Mouse (Mus musculus): Measurements from ENCODE around the gene Cox6a2.
A peak's percentile ranks its signal among the peaks of the same experiment; 100 is the strongest.

Cox6a2 gene

DNA sequence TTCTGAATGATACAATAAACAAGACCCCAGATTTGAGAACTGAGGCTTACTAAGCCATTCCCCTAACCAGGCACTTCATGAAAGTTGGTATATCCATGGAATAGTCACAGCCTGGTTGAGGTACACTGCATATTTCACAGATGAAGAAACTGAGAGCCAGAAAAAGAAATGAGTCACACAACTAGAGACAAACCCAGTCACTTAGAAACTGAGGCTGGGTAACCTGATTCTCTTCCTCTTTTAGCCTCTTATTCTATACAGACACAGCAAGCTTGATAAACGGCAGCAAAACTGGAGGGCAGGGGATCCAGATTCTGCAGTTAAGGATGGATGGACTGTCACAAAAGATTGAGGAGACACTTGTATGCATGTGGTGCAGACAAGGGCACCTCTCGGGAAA, 28.6 kb upstream of the Cox6a2 start:
- no peak for DNase-seq (ENCODE audit: low read depth, low spot score)

DNA sequence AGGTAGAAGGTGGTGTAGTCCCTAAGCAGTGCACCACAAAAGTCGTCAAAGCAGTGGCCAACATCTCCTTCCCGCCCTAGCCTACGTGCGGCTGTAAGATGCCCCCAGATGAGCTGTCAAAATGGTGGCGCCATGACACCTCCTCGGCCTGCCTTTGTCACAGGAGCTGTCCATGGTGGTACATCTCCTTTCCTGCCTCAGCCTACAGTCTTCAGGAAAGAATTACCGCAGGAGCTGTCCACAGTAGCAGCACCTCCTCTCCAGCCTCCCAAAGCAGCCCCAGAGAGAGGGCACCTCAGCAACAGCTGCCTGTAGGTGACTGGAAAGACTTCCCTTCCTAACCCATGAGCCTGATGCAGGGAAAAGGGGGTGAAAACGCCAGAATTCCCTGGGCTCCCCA, 25.6 kb upstream of the Cox6a2 start:
- DNase-seq (ENCODE audit: low read depth, low spot score): no peak

DNA sequence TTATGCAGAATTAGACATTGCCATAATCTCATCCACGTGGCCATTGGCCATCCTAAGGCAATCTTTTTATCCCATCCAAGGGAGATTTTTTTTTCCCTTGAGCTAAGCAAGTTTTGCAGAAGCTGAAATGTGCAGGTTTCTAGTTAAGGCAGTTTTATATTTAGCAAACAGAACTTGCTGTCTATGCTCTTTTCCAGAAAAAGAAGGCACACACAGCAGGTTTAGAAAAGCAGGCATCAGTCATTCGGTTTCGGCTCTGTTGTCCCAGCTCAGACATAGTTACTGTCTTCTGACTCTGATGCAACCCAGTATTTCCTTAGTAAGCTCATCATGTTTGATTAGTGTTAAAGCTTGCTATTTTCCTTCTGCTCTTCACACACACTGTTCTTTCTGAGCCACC, 14.7 kb upstream of the Cox6a2 start:
- no peak for DNase-seq (ENCODE audit: low read depth, low spot score)

DNA sequence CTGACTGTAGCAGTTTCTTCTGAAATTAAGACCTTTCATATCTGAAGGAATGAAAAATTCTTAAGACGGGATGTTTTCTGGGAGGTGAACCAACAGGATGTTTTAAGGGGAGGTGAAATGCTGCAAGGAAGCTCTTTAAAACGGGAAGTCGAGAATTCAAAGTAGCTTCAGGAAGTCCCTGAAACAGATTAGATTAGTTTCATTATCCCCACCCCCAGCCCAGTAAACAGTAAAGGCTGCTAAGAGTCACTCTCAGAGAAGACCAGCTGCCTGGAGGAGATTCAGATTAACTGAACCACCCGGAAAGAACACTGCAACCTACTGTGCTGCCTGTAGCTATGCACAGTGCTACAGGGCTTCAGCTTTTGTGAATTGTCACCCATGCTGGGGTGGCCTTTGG, 13.8 kb upstream of the Cox6a2 start:
- DNase-seq (ENCODE audit: low read depth, low spot score): no peak

DNA sequence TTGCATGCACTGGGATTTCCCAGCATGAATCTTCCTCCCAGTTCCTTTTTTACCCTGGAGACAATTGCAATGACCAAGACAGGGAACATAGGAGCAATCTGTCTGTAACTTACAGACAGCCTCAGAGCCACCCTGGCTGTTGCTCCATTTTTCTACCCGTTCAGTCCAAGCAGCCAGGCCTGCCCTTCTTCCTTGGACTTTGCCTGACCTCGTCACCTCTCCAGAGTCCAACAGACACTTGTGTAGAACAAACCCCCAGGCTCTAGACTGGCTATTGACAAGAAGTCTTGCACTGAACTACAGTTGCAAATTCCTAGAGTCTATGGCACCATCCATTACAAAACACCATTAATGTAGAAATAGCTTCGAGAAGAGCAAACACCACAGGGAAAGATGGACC, 3.6 kb upstream of the Cox6a2 start:
- DNase-seq (ENCODE audit: low read depth, low spot score): no peak

DNA sequence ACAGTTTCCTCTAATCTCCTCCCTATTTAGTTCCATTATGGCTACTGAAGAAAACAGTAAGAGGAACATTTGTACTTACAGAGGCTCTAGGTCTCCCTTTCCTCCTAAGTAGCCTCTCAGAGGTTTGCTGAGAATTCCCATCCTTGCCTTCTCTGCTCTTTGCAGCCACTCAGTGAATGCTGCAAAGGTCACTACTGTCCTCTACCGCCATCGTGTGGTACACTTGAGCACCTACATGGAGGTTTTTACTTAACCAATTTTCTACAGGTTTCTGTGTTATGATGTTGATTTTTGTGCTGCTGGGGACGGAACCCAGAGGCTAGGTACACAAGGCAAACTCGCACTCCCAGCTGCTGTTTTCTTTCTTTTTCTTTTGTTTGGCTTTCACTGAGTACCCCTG, 2.0 kb upstream of the Cox6a2 start:
- peak; percentile 68 for DNase-seq (ENCODE audit: low read depth, low spot score)

DNA sequence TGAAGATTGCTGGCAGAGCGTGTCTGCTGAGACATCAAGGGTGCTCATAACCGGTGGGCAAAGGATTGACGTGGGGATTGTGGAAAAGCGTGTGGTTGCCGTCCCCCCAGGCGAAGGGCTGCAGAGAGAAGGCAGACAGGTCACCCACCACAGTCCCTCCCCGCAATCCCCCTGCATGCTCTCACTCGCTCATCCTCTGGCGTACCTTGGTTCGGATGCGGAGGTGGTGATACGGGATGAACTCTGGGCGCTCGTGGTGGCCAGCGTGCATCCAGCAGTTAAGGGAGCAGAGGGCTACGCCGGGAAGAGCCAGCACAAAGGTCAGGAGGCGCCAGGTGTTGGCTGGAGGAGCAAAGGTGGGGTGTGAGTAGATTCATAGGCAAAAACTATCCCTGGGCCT, 492 bp downstream of the Cox6a2 start:
- DNase-seq (ENCODE audit: low read depth, low spot score): no peak

DNA sequence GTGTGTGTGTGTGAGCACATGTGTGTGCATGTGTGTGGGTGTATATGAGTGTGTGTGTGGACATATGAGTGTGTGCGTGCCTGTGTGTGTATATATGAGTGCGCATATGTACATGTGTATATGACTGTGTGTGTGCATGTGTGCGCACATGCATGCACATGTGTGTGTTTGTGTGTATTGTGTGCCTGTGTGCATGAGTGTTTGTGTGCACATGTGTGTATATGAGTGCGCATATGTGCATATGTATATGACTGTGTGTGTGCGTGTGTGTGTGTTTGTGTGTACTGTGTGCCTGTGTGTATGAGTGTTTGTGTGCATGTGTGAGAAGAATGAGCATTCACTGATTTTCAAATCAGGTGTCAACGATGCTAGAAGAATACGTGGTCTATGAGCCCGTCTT, 2.0 kb downstream of the Cox6a2 start:
- DNase-seq (ENCODE audit: low read depth, low spot score): no peak

DNA sequence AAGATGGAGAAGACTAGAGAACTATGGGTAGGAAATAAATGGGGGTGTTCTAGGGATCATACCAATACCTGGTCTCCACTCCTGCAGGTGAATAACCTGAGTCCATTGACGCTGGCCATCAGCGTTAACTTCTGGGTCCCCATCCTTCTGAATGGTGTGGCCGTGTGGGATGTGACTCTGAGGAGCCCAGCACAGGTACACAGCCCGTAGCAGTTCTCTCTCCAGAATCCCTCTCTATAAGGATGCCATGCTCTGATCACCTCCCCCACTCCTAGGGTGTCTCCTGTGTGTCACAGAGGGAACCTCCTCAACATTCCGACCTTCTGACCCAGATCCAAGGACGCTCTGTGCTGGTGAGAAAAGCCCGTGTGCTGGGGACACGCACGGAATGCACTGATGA, 3.1 kb downstream of the Cox6a2 start:
- DNase-seq (ENCODE audit: low read depth, low spot score): no peak

DNA sequence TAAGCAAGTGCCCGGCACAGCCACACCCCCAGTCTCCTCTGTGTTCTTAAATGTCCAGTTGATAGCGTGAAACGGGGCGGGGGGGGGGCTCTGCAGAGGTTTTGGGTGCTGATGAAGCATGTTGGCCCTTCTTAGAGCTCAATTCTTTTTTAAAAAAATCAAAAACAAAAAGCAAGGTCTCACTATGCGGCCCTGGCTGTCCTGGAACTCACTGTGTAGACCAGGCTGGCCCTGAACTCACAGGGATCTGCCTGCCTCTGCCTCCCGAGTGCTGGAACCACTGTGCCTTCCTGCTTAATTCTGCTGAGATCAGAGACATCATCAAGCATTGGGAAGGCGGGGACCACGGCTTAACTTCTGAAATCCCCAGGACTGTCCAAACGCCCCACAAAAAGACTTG, 4.6 kb downstream of the Cox6a2 start:
- no peak for DNase-seq (ENCODE audit: low read depth, low spot score)

DNA sequence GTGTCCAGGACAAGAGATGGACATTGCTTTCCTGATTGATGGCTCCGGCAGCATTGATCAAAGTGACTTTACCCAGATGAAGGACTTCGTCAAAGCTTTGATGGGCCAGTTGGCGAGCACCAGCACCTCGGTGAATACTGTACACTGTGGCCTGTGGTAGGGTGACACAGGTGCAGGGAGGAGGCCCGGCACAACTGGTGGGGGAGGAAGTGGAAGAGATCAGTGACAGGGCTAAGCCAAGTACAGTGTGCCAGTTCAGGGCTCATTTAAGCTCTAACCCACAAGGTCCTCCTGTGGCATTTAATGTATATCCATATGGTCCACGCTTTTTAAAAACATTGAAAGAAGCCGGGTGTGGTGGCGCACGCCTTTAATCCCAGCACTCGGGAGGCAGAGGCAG, 24.5 kb downstream of the Cox6a2 start:
- DNase-seq (ENCODE audit: low read depth, low spot score): peak; percentile 20

DNA sequence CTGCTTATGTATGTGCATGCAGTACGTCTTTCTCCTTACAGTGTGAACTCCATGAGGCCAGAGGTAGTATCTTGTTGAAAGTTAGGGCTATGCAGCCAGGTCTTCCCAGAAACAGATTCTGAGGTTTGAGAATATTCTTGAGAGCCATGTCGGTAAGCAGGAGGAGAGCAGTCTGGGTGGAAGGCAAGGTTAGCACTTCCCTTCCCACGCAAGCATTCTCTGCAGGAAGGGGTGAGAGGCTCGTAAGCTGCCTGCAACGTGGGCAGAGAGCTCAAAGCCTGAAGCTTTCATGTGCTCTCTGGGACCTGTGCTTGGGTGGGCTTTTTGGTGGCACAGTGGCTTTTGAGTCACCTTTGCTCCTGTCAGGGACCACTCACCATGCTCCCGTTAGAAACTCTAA, 25.6 kb downstream of the Cox6a2 start:
- peak; percentile 40 for DNase-seq (ENCODE audit: low read depth, low spot score)

DNA sequence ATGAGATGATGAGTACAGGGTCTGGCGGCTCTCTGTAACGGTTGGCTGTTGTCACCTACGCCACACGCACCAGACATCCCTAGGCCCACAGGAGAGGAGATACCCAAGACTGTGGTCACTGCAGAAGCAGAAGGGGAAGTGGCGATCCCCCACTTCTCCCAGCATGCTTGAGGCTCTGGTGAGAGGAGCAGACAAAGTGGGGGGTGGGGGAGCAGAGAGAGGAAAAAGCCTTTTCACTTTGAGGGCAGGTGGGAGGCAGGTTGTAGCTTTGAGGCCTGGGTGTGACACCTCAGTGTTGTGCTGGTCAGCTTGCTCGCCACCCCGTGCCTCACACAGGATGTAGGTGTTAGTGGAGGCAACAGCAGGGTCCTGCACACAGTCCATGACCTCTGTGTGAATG, 26.1 kb downstream of the Cox6a2 start:
- peak; percentile 20 for DNase-seq (ENCODE audit: low read depth, low spot score)

DNA sequence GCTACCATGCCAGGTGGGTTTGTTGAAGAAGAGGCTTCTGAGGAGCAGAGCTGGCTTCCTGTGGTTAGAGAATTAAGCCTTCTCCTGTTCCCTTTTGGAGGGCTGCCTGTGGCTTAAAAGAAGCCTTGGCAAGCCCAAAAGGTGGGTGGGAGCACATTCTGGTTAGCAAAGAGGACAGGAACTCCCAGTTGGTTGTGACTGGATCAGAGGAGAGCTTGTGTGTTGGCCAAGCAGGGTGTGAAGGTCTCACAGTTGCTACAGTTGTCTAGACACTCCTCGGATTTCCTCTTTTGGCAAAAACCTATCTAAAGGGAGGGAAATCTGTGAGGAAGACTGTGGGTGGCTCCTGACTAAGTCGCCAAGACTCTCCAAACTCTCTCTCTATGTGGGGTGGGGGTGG, 27.8 kb downstream of the Cox6a2 start:
- no peak for DNase-seq (ENCODE audit: low read depth, low spot score)

DNA sequence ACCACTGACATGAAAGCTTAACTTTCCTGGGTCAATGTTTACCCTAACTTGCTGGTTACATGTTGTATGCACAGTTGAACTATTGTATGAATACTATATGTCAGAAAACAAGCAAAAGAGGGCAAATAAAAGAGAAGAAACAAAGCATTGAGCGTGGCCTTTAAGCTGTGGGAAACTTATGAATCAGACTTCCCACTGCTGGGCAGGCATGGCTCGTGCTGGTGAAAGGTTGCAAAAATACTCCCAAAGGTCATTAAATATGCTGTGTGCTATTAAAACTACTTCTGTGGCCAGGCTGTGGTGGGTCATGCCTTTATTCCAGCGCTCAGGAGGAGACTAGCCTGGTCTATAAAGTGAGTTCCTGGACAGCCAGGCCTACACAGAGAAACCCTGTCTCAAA, 36.2 kb downstream of the Cox6a2 start:
- DNase-seq (ENCODE audit: low read depth, low spot score): no peak

DNA sequence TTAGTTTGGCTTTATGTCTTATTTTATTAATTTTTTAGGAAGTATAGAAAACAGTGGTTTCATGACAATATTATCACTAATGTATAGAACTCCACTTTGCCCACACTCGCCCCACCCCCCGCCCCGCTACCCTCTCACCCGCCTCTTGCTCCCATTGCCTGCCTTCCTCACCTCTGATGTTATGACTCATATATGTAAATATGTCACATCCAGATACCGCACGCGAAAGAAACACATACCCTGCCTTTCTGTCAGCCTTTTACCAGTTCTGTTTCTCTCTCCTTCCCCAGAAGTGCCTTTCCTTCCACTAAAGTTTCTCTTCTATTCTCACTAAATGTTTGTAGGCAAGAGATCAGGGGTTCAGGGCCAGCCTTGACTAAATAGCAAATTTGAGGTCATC, 39.8 kb downstream of the Cox6a2 start:
- DNase-seq (ENCODE audit: low read depth, low spot score): peak; percentile 54

DNA sequence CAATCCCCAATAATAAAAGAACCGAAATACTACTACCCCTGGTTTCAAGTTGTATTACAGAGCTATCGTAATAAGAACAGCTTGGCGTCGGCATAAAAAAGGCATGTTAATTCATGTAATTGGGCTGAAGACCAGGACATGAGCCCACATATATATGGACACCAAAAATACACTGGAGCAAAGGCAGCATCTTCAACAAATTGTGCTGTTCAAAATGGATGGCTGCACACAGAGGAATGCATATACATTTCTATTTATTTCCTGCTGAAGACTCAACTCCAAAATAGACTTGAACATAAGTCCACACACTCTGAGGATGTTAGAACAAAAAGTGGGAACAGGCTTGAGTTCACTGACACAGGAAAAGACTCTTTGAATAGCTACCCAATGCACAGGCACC, 42.2 kb downstream of the Cox6a2 start:
- DNase-seq (ENCODE audit: low read depth, low spot score): no peak

DNA sequence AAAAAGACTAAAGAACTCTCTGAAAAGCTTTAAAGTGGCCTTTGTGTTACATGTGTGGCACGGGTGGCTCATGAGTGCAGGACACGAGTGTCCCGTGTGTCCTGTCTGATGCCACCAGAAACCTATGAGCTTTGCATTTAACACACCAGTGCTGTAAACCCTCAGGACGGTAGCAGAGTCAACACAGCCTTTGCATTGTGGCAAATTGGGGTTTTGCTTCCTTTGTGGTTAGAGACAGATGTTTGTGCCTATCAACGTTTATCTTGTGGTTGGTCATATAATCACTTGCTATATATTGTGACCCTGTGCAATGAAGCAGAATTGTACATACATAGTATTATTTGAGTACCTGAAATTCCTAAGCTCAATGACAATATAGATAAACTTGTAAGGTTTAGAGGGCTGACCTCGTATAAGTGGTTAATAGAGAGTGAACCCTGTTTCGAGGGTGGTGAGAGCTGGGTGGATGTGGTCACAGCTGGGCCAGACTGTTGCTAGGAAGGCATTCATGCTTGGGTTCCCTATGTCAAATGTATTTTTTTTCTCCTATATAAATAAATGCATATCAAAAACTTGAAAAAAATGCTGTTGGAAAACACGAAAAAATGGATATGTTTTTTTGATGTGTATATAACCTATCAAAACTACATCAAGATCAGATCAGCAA, 47.4 kb downstream of the Cox6a2 start:
- DNase-seq (ENCODE audit: low read depth, low spot score): peak; percentile 30

Data from CD4-positive helper T cell, adult 2 months (primary cell).